ENCODE assay signal across 8 mouse cellular contexts in the genomic region with DNA sequence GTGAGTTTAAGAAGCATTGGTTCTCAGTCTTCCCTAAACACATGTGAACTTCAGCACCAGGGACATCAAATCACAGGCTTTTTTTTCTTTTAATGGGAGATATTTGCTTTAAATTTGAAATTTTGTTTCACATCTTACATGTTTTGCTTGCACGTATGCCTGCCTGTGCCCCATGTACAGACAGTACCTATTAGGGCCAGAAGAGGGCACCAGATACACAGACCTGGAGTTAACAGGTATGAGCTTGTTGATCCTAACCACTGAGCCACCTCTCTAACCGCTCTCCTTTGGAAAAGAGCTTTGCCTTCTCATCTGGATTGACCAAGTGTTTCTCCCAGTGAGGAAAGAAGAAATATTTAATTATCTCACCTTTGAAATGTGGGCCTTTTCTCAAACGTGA. TPM values are rescaled to one million over a fixed set of nuclear protein-coding genes. Genes with fewer than 3 reads are reported as not detected.
DNase-seq lines count a peak whose midpoint lies in the region; ATAC-seq and TF ChIP-seq lines count a peak whose summit lies in the region.

No protein-coding gene starts in this region.

- no peaks in the 10 kb centered on the region for H3K36me3 ChIP-seq in liver, postnatal 0 days (replicated peaks; ENCODE audit: insufficient read depth, low read length)

- TF ChIP-seq CTCF in embryonic fibroblast, embryonic 13.5 days (IDR thresholded peaks at IDR 0.05; ENCODE audit: borderline replicate concordance, insufficient read depth, low read length) = peak; percentile 39; the same call in 1 of the 2 replicates
- TF ChIP-seq CTCF in liver, postnatal 0 days (IDR thresholded peaks at IDR 0.05; ENCODE audit: low read depth) = peak; percentile 72

- TF ChIP-seq POLR2A in embryonic fibroblast, embryonic 13.5 days (IDR thresholded peaks at IDR 0.05; ENCODE audit: low read depth, low read length) = no peak

- no peak for TF ChIP-seq EP300 in liver, postnatal 0 days (IDR thresholded peaks at IDR 0.05; ENCODE audit: low read depth)

- no peak for ATAC-seq in CD4-positive, CD25-positive, alpha-beta regulatory T cell, adult 4 months
- ATAC-seq in liver, postnatal 0 days = no peak

- no peaks in the 10 kb centered on the region for H3K9me3 ChIP-seq in liver, postnatal 0 days (ENCODE audit: low read length)

- no peak overlapping the region for H3K9ac ChIP-seq in liver, postnatal 0 days (replicated peaks)

- no peak overlapping the region for H3K27ac ChIP-seq in embryonic fibroblast, embryonic 13.5 days (ENCODE audit: insufficient read depth, low read length)
- no peak overlapping the region for H3K27ac ChIP-seq in liver, postnatal 0 days (ENCODE audit: low read depth)

- 43% methylated on average over 3 of the region's 3 CpGs for WGBS in liver, postnatal 0 days (ENCODE audit: insufficient replicate concordance)

- H3K4me2 ChIP-seq in liver, postnatal 0 days (ENCODE audit: low read depth, low read length) = no peak overlapping the region

- peak; percentile 62 for DNase-seq in CD4-positive, CD25-positive, alpha-beta regulatory T cell, adult 2 months (ENCODE audit: low read depth, low spot score)
- peak; percentile 46 to 54 for DNase-seq in left cerebral cortex, postnatal 14 days (ENCODE audit: low spot score in 2 of 2)
- DNase-seq in left cerebral cortex, adult 11 months (ENCODE audit: low spot score) = no peak
- peak; percentile 35 for DNase-seq in adrenal gland, adult 8-10 months
- peak; percentile 43 for DNase-seq in liver, postnatal 0 days
- DNase-seq in thymus, postnatal 25 days = peak; percentile 52

- peaks cover 5% of the 10 kb centered on the region for H3K27me3 ChIP-seq in liver, postnatal 0 days (ENCODE audit: insufficient read depth, low read length)

- H3K4me1 ChIP-seq in embryonic fibroblast, embryonic 13.5 days (ENCODE audit: control insufficient read depth, insufficient read depth, low read length) = no peaks in the 10 kb centered on the region
- no peaks in the 10 kb centered on the region for H3K4me1 ChIP-seq in liver, postnatal 0 days (ENCODE audit: insufficient read depth)

- intact Hi-C loops in left cerebral cortex, postnatal 14 days (cut with DNase I) = no loop called here

- no peak overlapping the region for H3K4me3 ChIP-seq in embryonic fibroblast, embryonic 13.5 days (ENCODE audit: insufficient read depth, low read length)
- no peak overlapping the region for H3K4me3 ChIP-seq in liver, postnatal 0 days (ENCODE audit: low read depth, low read length)

RNA-seq across cellular contexts. Expression of gene Larp6, which starts 5.5 kb away (rescaled TPM):
- polyA plus RNA-seq in CD4-positive, CD25-positive, alpha-beta regulatory T cell, adult 4 months (2017; shearing (Covaris generic)) = not detected
- total RNA-seq in left cerebral cortex, postnatal 14 days (2021) = 10 to 100 TPM; 34.8 to 35.5 TPM
- total RNA-seq in adrenal gland, adult 8-10 months (2022) = 1 to 10 TPM; 3.1 to 4.7 (median 3.7) TPM
- 2.1 and 3.4 TPM in 2 replicates for polyA plus RNA-seq in embryonic fibroblast, embryonic 13.5 days (2011; ENCODE audit: insufficient read length, low read depth, missing spikeins)
- 0.07 and 0.11 TPM in 2 replicates for polyA plus RNA-seq in liver, postnatal 0 days (2015; fragmentation: Nextera tagmentation; extraction: Ambion mirVana)

RNA-seq across cellular contexts. Expression of gene Lrrc49, which starts 30.3 kb away (rescaled TPM):
- 1 to 10 TPM; 1.8 to 2.1 TPM for polyA plus RNA-seq in CD4-positive, CD25-positive, alpha-beta regulatory T cell, adult 4 months (2017; shearing (Covaris generic))
- 10 to 100 TPM; 71.7 to 75.8 TPM for total RNA-seq in left cerebral cortex, postnatal 14 days (2021)
- total RNA-seq in adrenal gland, adult 8-10 months (2022) = 10 to 100 TPM; 16.1 to 24.9 (median 22.2) TPM
- 11.0 and 16.6 TPM in 2 replicates for polyA plus RNA-seq in embryonic fibroblast, embryonic 13.5 days (2011; ENCODE audit: insufficient read length, low read depth, missing spikeins)
- polyA plus RNA-seq in liver, postnatal 0 days (2015; fragmentation: Nextera tagmentation; extraction: Ambion mirVana) = 0.63 and 0.66 TPM in 2 replicates
